Mouse (Mus musculus) brain, adult 2 months (tissue): Measurements from ENCODE around the gene Gemin7.

ENCODE experiments used
- DNase-seq: peaks from one replicate; pipeline ENCODE4 v3.0.0; 2011; ENCODE audit warnings: low read depth, low spot score

Gemin7 gene

DNA sequence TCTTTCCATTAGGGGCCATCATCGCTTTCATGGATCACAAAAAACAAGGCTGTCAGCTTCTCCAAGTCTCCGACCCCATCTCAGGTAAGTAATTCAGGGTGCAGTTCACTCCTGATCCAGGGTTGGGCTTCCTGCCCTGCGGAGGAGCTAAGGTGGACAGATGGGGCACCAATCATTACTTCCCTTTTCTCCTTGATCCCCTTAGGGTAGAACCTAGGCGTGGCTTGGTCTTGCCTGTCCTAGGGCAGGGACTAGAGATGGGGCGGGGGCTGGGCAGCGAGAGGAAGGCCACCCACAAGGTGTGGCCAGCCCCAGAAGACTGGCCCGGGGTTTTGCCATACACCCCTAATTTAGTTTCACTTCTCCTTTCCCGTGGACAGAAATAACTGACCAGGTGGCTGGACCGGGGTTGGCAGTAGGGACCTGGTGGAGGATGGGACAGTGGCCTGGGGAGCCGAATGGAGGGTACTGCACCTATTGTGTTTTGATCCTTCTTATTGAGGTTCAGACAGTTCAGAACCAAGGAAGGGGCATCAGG lies 551 bp upstream of the Gemin7 start:
- DNase-seq, result peak; percentile 70

DNA sequence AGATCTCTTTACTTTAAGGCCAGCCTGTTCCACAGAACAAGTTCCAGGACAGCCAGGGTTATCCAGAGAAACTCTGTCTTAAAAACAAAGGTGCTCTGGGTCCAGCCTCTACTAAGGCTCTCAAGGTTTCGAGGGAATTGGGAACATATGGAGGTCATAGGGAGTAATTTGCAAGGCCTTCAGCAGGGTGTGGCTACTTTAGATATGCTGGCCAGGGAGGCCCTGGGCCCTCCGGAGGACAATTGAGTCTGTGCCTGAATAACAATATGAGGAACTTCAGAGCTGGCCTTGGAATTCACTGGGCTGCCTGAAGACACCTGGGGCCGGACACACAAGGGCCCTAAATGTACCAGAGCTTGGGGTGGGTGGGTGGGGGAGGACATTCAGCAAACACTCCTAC lies 1.8 kb downstream of the Gemin7 start:
- no peak for DNase-seq

GRCm38 (mm10) chr7:19573776-19574140 lies 3.6 kb downstream of the Gemin7 start:
- no peak for DNase-seq

DNA sequence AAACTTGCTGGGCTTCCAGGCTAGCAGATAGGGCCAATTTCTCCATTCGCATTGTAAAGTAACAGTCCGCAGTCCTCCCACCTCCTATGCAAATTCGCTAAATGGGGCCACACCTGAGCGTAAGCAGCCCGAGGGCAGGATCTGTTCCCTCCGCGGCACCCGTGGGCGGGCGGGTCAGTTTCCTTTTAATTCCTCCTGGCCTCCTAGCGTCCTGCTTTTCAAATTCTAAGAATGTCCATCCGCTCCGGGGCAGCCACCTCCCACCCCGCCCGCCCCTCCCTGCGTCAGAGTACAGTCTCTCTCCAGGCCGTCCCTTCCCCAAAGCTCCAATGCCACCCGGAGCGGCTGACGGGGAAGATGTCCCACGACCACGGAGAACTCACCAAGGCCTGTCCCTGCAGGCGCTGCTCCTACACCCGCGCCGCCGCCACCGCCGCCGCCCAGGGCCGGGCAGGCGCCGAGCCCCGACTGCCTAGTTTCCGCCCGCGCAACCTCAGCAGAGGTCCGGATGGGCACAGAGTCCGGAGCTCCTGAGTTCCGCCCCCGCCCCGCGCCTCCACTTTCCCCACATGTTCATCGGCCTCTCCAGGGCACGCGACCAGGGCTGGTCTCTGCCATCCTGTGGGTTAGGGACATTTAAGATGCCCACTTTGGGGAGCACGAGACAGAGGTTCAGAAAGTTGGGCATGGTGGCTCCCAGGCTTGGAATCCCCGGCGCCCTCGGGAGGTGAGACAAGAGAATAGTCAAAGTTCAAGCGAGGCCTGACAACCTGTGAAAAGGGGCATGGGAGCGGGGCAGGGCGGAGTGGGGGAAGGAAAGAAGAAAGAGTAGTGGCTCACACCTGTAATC lies 4.2 kb downstream of the Gemin7 start:
- peak; percentile 89 for DNase-seq

DNA sequence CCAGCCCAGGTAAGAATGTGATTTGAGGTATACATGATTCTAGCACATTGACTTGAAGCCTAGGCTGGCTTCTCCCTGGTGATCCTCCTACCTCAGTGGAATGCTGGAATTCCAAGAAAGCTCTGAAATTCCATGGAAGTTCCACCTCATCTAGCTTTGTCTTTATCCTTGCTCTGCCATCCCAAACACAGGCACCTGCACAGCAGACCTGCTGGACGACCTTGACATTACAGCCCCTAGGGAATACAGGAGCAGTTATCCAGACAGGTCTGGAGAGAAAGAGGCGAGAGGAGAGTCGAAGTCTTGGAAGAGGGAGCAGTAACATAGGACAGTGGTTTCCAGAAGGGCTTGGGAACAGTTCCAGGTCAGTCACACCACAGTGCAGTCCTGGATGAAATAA lies 7.7 kb downstream of the Gemin7 start:
- no peak for DNase-seq

DNA sequence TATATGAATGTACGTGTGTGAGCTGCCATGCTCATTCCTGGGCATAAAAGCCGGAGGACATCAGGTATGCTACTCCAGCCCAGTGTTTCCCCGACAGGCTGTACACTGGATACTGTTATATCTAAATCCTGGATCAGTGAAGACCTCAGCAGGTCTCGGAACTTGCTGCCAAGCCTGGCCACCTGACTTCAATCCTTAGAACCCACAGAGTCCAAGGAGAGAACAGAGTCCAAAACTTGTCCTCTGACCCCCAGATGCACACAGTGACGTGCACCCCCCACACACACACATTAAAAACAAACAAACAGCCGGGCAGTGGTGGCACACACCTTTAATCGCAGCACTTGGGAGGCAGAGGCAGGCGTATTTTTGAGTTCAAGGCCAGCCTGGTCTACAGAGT lies 10.0 kb downstream of the Gemin7 start:
- DNase-seq, result no peak

GRCm38 (mm10) chr7:19565803-19566202 lies 11.6 kb downstream of the Gemin7 start:
- DNase-seq, result no peak

GRCm38 (mm10) chr7:19564455-19564854 lies 12.9 kb downstream of the Gemin7 start:
- DNase-seq, result no peak

- no peak for DNase-seq
Observed at GRCm38 (mm10) chr7:19563884-19564283, 13.5 kb downstream of the Gemin7 start.

- peak; percentile 46 for DNase-seq
Observed at GRCm38 (mm10) chr7:19562643-19563410, 14.6 kb downstream of the Gemin7 start, which contains the start of gene Ppp1r37. TSS of gene Ppp1r37 (minus strand) at chr7:19563076.

GRCm38 (mm10) chr7:19561765-19562642 lies 15.4 kb downstream of the Gemin7 start:
- DNase-seq, result peak; percentile 98

- DNase-seq, result no peak
Observed at GRCm38 (mm10) chr7:19561431-19561764, 16.0 kb downstream of the Gemin7 start.

DNA sequence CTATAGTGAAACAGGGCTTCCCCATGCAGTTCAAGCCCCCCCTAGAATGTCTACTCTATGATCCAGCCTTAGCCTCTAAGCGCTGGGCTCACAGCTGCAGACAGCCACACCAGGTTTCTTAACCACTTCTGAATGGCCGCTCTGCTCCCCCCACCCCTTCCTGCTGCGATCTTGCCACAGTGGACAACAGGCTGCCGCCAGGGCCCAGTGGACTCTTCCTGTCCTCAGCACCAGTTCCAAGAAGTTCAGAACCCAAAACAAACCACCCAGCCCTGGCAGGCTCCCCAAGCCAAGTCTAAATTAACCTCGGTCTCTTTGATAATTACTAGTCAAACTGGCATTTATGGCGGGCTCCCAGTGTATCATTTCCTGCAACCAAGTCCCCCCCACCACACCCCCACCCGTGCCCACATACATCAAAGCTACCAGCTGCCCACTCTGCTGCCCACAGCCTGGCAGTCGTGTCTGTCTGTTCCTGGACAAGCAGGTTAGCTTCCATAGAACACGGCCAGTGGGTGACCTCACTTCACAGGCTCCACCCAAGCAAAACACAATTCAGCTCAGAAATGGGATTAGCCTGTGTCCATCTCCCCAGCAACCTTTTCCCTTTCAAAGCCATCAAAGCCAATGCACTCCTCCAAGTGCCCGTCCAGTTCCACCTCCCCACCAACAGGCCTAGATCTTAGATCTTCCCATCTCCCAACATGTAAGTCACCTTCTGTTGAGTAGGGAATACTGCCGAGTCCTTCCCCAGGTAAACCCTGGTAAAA lies 16.7 kb downstream of the Gemin7 start:
- DNase-seq, result no peak

DNA sequence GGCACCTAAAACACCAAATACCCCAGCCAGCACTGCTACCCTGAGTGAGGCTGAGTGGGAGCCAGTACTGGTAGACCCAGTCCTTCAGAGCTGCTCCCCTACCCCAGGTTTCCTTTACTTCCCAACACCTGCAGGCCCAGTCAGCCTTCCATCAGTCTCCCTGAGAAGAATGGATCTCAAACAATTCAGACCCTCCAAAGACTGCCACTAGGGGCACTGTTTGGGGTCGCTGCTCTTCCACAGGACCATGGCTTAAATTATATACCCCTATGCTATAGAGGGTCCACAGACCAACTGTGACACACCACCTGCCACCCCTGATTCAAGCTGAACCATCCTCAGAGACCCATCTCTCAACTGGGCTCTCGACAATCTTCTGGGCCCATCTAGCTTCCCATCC lies 18.4 kb downstream of the Gemin7 start:
- DNase-seq, result no peak

DNA sequence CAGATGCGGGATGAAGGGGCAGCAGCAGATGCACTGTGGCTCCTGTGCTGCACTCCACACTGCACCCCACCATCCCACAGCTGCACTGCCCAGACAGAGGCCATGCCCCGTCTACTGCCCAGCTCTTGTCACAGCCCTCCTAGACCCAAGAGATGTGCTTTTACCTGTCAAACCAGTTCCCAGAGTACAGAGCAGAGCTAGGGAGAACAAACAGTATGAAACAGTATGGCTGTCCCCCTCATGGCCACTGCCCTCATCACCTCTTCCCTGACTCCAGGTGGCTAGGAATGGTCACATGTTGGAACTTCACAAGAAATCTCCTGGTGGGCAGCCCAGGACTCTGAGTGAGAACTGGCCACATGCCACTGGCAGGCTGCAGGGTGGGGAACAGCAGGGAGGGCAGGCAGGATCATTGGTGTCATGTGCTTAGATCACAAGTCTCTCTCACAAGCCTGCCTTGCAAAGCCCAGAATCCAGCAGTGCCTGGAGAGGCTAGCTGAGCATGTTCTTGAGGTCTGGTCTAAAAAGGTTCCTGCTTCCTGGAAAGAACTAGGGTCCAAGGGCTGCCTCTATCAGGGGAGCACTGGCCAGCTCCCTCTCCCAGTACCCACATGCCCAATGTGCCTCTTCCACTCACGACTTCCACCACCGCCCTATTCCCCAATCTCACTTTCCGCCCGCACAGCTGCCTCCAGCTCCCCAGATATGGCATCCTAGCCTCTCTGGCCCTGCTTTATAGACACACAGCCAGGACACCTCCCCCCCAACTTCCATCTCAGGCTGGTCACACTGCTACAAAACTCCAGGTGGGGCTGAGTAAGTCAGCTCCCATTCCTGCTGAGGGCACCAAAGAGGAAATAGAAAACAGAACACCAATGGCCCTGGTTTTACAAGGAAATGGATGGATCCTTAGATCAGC lies 19.2 kb downstream of the Gemin7 start:
- DNase-seq, result peak; percentile 53

- DNase-seq, result no peak
Observed at GRCm38 (mm10) chr7:19557086-19557485, 20.3 kb downstream of the Gemin7 start.

- DNase-seq, result peak; percentile 91
Observed at GRCm38 (mm10) chr7:19554168-19554567, 23.2 kb downstream of the Gemin7 start.

DNA sequence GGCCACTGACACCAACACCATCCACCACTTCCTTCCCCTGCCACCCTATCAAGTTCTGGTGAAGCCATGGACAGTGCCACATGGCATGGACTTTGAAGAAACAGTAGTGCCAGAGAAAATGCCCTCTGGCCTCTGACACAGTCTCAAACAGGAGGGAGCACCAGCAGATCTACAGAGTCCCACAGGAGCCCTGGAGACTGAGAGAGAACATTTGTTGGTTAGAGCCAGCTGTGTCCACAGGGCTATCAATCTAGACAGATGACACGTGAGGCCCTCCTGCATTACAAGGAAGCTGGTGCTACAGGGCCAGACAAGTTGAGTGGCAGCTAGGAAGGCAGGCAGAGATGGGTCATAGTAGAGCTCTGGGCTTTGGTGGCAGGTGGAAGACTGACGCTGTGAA lies 25.0 kb downstream of the Gemin7 start:
- DNase-seq, result no peak

- DNase-seq, result no peak
Observed at GRCm38 (mm10) chr7:19551634-19552033, 25.8 kb downstream of the Gemin7 start.

DNA sequence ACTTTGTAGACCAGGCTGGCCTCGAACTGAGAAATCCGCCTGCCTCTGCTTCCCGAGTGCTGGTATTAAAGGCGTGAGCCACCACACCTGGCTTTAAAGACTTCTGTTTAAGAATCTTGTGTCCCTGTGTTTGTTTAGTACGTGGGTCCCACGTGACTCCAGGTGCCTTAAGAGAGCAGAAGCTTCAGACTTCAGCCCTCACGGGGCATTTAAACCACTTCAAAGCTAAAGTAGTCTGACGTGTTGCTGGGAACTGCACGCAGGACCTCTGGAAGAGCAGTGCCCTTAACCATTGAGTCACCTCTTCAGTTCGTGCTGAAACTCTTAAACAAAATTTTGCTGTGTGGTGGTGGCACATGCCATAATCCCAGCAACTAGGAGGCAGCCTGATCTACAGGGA lies 28.0 kb downstream of the Gemin7 start:
- no peak for DNase-seq
